Mouse (Mus musculus) megakaryocyte, embryonic 14.5 days (primary cell): ENCODE data around the gene Pp2d1. TPM values are rescaled to one million over a fixed set of nuclear protein-coding genes. Genes with fewer than 3 reads are reported as not detected.

Source experiments
- H3K27me3 ChIP-seq: replicated peaks from 2 replicates; pipeline ENCODE3; 2012; ENCODE audit warnings: inconsistent platforms
- H3K36me3 ChIP-seq: replicated peaks from 2 replicates; pipeline ENCODE3; 2012; ENCODE audit warnings: low read length, inconsistent platforms, mixed read lengths
- H3K4me1 ChIP-seq: 2 replicates; pipeline ENCODE4 v1.6.1; 2012; ENCODE audit warnings: inconsistent platforms
- H3K4me3 ChIP-seq: replicated peaks from 2 replicates; pipeline ENCODE3; 2012; ENCODE audit warnings: moderate library complexity, mild to moderate bottlenecking, inconsistent platforms
- H3K9me3 ChIP-seq: 2 replicates; pipeline ENCODE4 v1.6.1; 2012; ENCODE audit warnings: inconsistent platforms
- FLI1 ChIP-seq: IDR thresholded peaks from 2 replicates; pipeline ENCODE4 v1.6.1; 2012; ENCODE audit warnings: low read length, inconsistent platforms, mixed read lengths
- GATA1 ChIP-seq: IDR thresholded peaks from 3 replicates; pipeline ENCODE4 v1.6.1; 2012; ENCODE audit warnings: mixed read lengths, low read length, inconsistent platforms, borderline replicate concordance
- polyA plus RNA-seq: library from polyadenylated mRNA; stranded (reverse); fragments of >175 nt; gene quantifications from 2 replicates; pipeline ENCODE4 v1.2.3, GENCODE M21; 2012; ENCODE audit warnings: low replicate concordance; ENCODE audit not compliant: insufficient read depth

Pp2d1 gene
- polyA plus RNA-seq, 1 experiment, result not detected

DNA sequence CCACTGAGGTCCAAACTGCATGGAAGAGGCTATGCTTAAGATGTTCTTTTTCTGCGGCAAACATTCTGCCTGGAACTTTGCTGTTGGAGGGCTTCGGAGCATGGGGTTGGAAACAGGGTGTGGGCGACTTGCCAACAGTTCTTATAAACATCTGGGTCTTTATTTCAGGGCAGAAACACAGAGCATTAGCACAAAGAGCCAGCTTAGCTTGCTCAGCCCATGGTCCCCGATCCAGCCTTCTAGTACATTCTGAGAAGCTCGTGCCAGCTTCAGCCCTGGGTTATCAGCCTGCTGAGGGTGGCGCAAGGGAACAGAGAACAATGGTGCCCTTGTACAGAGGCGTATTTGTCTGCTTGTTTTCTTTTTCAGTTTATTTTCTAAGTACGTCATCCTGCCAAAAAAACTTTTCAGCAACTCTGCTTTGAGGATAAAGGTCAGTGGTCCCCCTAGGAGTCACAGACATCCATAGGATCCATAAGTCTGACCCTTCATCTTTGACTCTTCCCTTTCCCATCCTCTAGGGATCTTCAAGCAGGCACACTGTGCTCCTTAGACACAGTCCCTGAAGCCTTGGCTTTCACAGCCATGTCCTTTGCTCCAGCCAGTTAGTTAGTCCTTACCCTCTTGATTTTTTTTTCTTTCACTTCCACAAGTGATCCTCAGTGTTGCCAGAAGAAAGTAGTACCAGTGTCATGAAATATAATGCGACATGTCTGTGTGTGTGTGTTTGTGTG lies 4.5 kb upstream of the Pp2d1 start:
- peaks cover 3% of the 10 kb centered on the region for H3K27me3 ChIP-seq
- no peaks in the 10 kb centered on the region for H3K36me3 ChIP-seq

GRCm38 (mm10) chr17:53542536-53542935 lies 3.3 kb upstream of the Pp2d1 start:
- Histone ChIP-seq H3K36me3 (no peaks in the 10 kb centered on the region), H3K27me3 (peaks cover 3% of the 10 kb centered on the region), H3K4me3 (no peak overlapping the region), H3K9me3 (no peaks in the 10 kb centered on the region), H3K4me1 (no peaks in the 10 kb centered on the region)
- no peak for TF ChIP-seq FLI1
- TF ChIP-seq GATA1, result no peak

More for the DNA sequence above, 4.5 kb upstream of the Pp2d1 start:
- no peaks in the 10 kb centered on the region for H3K4me1 ChIP-seq
- no peak overlapping the region for H3K4me3 ChIP-seq
- TF ChIP-seq GATA1 (no peak), FLI1 (no peak)
- no peaks in the 10 kb centered on the region for H3K9me3 ChIP-seq

DNA sequence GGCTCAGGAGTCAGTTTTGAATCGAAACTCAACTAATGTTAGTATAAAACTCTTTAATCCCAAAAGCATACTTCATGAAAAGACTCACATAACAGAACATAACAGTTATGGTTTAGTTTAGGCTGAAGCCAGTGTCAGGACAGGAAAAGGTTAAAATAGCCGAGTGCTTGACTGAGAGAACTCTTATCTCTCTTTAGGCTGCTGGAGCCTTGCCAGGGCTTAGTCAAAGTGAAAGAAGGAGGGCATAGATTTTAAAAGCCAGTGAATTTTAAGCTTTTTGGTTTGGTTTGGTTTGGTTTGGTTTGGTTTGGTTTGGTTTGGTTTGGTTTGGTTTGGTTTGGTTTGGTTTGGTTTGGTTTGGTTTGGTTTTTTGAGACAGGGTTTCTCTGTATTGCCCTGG lies 6.8 kb downstream of the Pp2d1 start:
- H3K9me3 ChIP-seq, result no peaks in the 10 kb centered on the region
- TF ChIP-seq FLI1 (no peak), GATA1 (no peak)
- no peaks in the 10 kb centered on the region for H3K27me3 ChIP-seq
- H3K4me1 ChIP-seq, result peaks cover 3% of the 10 kb centered on the region; the same call in 1 of the 2 replicates
- H3K4me3 ChIP-seq, result no peak overlapping the region
- H3K36me3 ChIP-seq, result no peaks in the 10 kb centered on the region

GRCm38 (mm10) chr17:53531160-53531559 lies 8.1 kb downstream of the Pp2d1 start:
- H3K36me3 ChIP-seq, result no peaks in the 10 kb centered on the region
- no peak overlapping the region for H3K4me3 ChIP-seq
- H3K9me3 ChIP-seq, result no peaks in the 10 kb centered on the region
- no peak for TF ChIP-seq GATA1
- TF ChIP-seq FLI1, result no peak
- H3K4me1 ChIP-seq, result peaks cover 3% of the 10 kb centered on the region; the same call in 1 of the 2 replicates
- no peaks in the 10 kb centered on the region for H3K27me3 ChIP-seq

DNA sequence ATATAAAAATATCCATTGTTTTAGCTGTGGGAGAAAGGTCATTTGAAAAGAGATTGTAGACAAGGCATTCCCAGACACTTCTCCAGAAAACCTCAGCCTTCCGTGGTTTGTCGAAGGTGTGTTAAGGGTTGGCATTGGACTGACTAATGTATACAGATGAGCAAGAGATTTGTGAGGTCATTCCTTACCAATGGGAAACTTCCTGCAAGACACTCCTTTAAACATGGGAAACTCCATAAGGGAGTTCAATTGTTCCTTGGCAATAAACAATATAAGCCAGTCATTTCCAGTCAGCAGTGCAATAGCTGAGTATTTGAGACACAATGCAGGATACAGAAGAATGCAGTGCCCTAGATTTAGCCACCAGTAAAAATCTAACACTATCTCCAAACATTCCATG lies 11.2 kb downstream of the Pp2d1 start:
- Histone ChIP-seq H3K4me3 (no peak overlapping the region), H3K4me1 (peaks cover 3% of the 10 kb centered on the region; the same call in 1 of the 2 replicates), H3K9me3 (peaks cover 3% of the 10 kb centered on the region; the same call in 1 of the 2 replicates), H3K36me3 (no peaks in the 10 kb centered on the region), H3K27me3 (no peaks in the 10 kb centered on the region)
- no peak for TF ChIP-seq GATA1
- no peak for TF ChIP-seq FLI1

DNA sequence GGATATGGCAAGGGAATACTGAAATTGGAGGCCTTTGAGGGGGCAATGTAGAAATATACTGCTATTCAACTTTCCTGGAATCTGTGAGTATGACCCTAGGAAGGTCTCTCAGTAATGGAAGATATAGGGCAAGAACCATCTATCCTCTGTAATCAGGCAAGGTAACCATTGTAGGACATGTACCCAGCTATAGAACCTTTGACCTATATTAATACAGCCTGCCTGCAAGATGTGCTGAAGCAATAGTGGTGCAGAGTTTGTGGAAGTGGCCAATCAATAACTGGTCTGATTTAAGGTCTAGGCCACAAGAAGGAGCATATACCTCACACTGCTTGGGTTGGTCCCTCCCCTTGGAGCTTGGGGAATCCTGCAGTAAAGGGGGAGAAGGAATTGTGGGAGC lies 18.7 kb downstream of the Pp2d1 start:
- TF ChIP-seq FLI1 (no peak), GATA1 (no peak)
- H3K9me3 ChIP-seq, result peaks cover 3% of the 10 kb centered on the region; the same call in 1 of the 2 replicates
- H3K27me3 ChIP-seq, result no peaks in the 10 kb centered on the region
- peaks cover 4% of the 10 kb centered on the region for H3K36me3 ChIP-seq
- no peak overlapping the region for H3K4me3 ChIP-seq
- no peaks in the 10 kb centered on the region for H3K4me1 ChIP-seq

DNA sequence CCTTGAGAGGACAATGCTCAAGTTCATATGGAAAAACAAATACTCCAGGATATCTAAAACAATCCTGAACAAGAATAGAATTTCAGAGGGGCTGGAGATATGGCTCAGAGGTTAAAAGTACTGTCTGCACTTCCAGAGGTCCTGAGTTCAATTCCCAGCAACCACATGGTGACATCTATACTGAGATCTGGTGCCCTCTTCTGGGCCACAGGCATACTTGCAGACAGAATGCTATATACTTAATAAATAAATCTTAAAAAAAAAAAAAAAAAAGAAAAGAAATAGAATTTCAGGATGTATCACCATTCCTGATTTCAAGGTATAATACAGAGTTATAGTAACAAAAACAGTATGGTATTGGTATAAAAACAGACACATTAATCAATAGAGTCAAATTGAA lies 19.9 kb downstream of the Pp2d1 start:
- H3K9me3 ChIP-seq, result peaks cover 3% of the 10 kb centered on the region; the same call in 1 of the 2 replicates
- no peaks in the 10 kb centered on the region for H3K4me1 ChIP-seq
- no peak for TF ChIP-seq GATA1
- TF ChIP-seq FLI1, result no peak
- no peak overlapping the region for H3K4me3 ChIP-seq
- H3K36me3 ChIP-seq, result peaks cover 11% of the 10 kb centered on the region
- no peaks in the 10 kb centered on the region for H3K27me3 ChIP-seq

- TF ChIP-seq GATA1 (no peak), FLI1 (no peak)
- Histone ChIP-seq H3K36me3 (peaks cover 15% of the 10 kb centered on the region), H3K4me1 (no peaks in the 10 kb centered on the region), H3K27me3 (no peaks in the 10 kb centered on the region), H3K4me3 (no peak overlapping the region), H3K9me3 (no peaks in the 10 kb centered on the region)
These were observed 26.8 kb downstream of the Pp2d1 start for GRCm38 (mm10) chr17:53512311-53512951.

DNA sequence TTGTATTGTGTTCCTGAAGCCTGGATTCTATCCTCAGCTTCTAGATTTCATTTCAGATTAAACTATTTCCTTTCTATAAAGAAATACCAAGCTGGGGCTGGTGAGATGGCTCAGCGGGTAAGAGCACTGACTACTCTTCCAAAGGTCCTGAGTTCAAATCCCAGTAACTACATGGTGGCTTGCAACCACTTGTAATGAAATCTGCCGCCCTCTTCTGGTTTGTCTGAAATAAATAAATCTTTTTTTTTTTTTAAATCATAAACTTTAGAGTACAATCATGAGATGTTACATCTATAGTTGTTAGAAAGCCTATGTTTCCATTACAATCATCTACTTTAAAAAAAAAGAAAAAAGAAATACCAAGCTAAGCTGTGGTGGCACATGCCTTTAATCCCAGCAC lies 36.3 kb downstream of the Pp2d1 start:
- no peaks in the 10 kb centered on the region for H3K9me3 ChIP-seq
- H3K36me3 ChIP-seq, result peaks cover 82% of the 10 kb centered on the region
- no peaks in the 10 kb centered on the region for H3K4me1 ChIP-seq
- H3K27me3 ChIP-seq, result no peaks in the 10 kb centered on the region
- TF ChIP-seq GATA1 (no peak), FLI1 (no peak)
- H3K4me3 ChIP-seq, result no peak overlapping the region

GRCm38 (mm10) chr17:53489007-53489378 lies 50.3 kb downstream of the Pp2d1 start:
- Histone ChIP-seq H3K9me3 (no peaks in the 10 kb centered on the region), H3K27me3 (no peaks in the 10 kb centered on the region), H3K4me3 (no peak overlapping the region), H3K36me3 (peaks cover 83% of the 10 kb centered on the region), H3K4me1 (peaks cover 20% of the 10 kb centered on the region)
- TF ChIP-seq GATA1 (no peak), FLI1 (no peak)
